Mouse (Mus musculus): ENCODE data around the gene Tor3a. TPM values are rescaled to one million over a fixed set of nuclear protein-coding genes. Genes with fewer than 3 reads are reported as not detected.
A peak's percentile ranks its signal among the peaks of the same experiment; 100 is the strongest.

Gene Tor3a
- polyA plus RNA-seq, 1 experiment from 2014 or later: 19.9 TPM

- Histone ChIP-seq H3K9ac (ENCODE audit: low read depth, low read length) (no peak overlapping the region), H3K4me1 (replicated peaks; ENCODE audit: insufficient read depth, low read length) (no peaks in the 10 kb centered on the region), H3K4me2 (ENCODE audit: low read length) (no peak overlapping the region), H3K4me3 (replicated peaks; ENCODE audit: low read depth, low read length) (no peak overlapping the region), H3K27me3 (ENCODE audit: insufficient read depth, low read length) (no peaks in the 10 kb centered on the region), H3K36me3 (ENCODE audit: insufficient read depth, low read length) (peaks cover 25% of the 10 kb centered on the region; the same call in 1 of the 2 replicates), H3K9me3 (replicated peaks; ENCODE audit: low read length) (no peaks in the 10 kb centered on the region), H3K27ac (no peak overlapping the region)
- TF ChIP-seq CTCF (IDR thresholded peaks at IDR 0.05; ENCODE audit: low read depth): no peak
- ATAC-seq (replicated peaks; ENCODE audit: low FRiP score, low read depth) (no peak), DNase-seq (ENCODE audit: low spot score) (no peak)
- WGBS: 90% methylated on average over 7 of the region's 7 CpGs
These were observed 28.0 kb upstream of the Tor3a start for GRCm38 (mm10) chr1:156702151-156702550.

GRCm38 (mm10) chr1:156686025-156686661 lies 12.0 kb upstream of the Tor3a start:
- no peak for TF ChIP-seq CTCF (IDR thresholded peaks at IDR 0.05; ENCODE audit: low read depth)
- peak; percentile 53 for DNase-seq (ENCODE audit: low spot score)
- peaks cover 43% of the 10 kb centered on the region for H3K36me3 ChIP-seq (ENCODE audit: insufficient read depth, low read length)
- ATAC-seq (replicated peaks; ENCODE audit: low FRiP score, low read depth): no peak; the same call in 1 of the 2 replicates
- 0 out of 2 replicates have a peak overlapping the region, but pooled peaks have one; percentile 23 for H3K9ac ChIP-seq (ENCODE audit: low read depth, low read length)
- H3K4me1 ChIP-seq (replicated peaks; ENCODE audit: insufficient read depth, low read length): peaks cover 9% of the 10 kb centered on the region; the same call in 1 of the 2 replicates
- WGBS: 38% methylated on average over 7 of the region's 7 CpGs
- no peak overlapping the region for H3K4me2 ChIP-seq (ENCODE audit: low read length)
- no peaks in the 10 kb centered on the region for H3K27me3 ChIP-seq (ENCODE audit: insufficient read depth, low read length)
- no peak overlapping the region for H3K4me3 ChIP-seq (replicated peaks; ENCODE audit: low read depth, low read length)
- H3K9me3 ChIP-seq (replicated peaks; ENCODE audit: low read length): no peaks in the 10 kb centered on the region
- H3K27ac ChIP-seq: peak overlapping the region; percentile 68

GRCm38 (mm10) chr1:156679599-156679998 lies 5.4 kb upstream of the Tor3a start:
- no peak for ATAC-seq (replicated peaks; ENCODE audit: low FRiP score, low read depth)
- TF ChIP-seq CTCF (IDR thresholded peaks at IDR 0.05; ENCODE audit: low read depth): no peak
- peaks cover 24% of the 10 kb centered on the region for H3K36me3 ChIP-seq (ENCODE audit: insufficient read depth, low read length)
- no peak overlapping the region for H3K9ac ChIP-seq (ENCODE audit: low read depth, low read length)
- no peaks in the 10 kb centered on the region for H3K9me3 ChIP-seq (replicated peaks; ENCODE audit: low read length)
- H3K4me3 ChIP-seq (replicated peaks; ENCODE audit: low read depth, low read length): no peak overlapping the region
- no peak overlapping the region for H3K4me2 ChIP-seq (ENCODE audit: low read length)
- H3K4me1 ChIP-seq (replicated peaks; ENCODE audit: insufficient read depth, low read length): no peaks in the 10 kb centered on the region
- H3K27ac ChIP-seq: no peak overlapping the region
- H3K27me3 ChIP-seq (ENCODE audit: insufficient read depth, low read length): no peaks in the 10 kb centered on the region
- 80% methylated on average over 9 of the region's 9 CpGs for WGBS
- no peak for DNase-seq (ENCODE audit: low spot score)

- ATAC-seq (replicated peaks; ENCODE audit: low FRiP score, low read depth) (no peak), DNase-seq (ENCODE audit: low spot score) (no peak)
- no peaks in the 10 kb centered on the region for H3K9me3 ChIP-seq (replicated peaks; ENCODE audit: low read length)
- H3K9ac ChIP-seq (ENCODE audit: low read depth, low read length): no peak overlapping the region
- no peaks in the 10 kb centered on the region for H3K27me3 ChIP-seq (ENCODE audit: insufficient read depth, low read length)
- peaks cover 12% of the 10 kb centered on the region for H3K36me3 ChIP-seq (ENCODE audit: insufficient read depth, low read length)
- H3K4me2 ChIP-seq (ENCODE audit: low read length): no peak overlapping the region
- no peak overlapping the region for H3K27ac ChIP-seq
- WGBS: 79% methylated on average over 3 of the region's 3 CpGs
- no peak for TF ChIP-seq CTCF (IDR thresholded peaks at IDR 0.05; ENCODE audit: low read depth)
- peaks cover 8% of the 10 kb centered on the region; the same call in 1 of the 2 replicates for H3K4me1 ChIP-seq (replicated peaks; ENCODE audit: insufficient read depth, low read length)
- no peak overlapping the region for H3K4me3 ChIP-seq (replicated peaks; ENCODE audit: low read depth, low read length)
These were observed 3.1 kb upstream of the Tor3a start for GRCm38 (mm10) chr1:156677230-156677629.

GRCm38 (mm10) chr1:156676596-156676995 lies 2.4 kb upstream of the Tor3a start:
- no peak for TF ChIP-seq CTCF (IDR thresholded peaks at IDR 0.05; ENCODE audit: low read depth)
- ATAC-seq (replicated peaks; ENCODE audit: low FRiP score, low read depth) (no peak), DNase-seq (ENCODE audit: low spot score) (no peak)
- no peak overlapping the region for H3K27ac ChIP-seq
- H3K9ac ChIP-seq (ENCODE audit: low read depth, low read length): no peak overlapping the region
- H3K36me3 ChIP-seq (ENCODE audit: insufficient read depth, low read length): peaks cover 12% of the 10 kb centered on the region
- H3K9me3 ChIP-seq (replicated peaks; ENCODE audit: low read length): no peaks in the 10 kb centered on the region
- 85% methylated on average over 5 of the region's 5 CpGs for WGBS
- H3K4me3 ChIP-seq (replicated peaks; ENCODE audit: low read depth, low read length): no peak overlapping the region
- no peak overlapping the region for H3K4me2 ChIP-seq (ENCODE audit: low read length)
- peaks cover 8% of the 10 kb centered on the region; the same call in 1 of the 2 replicates for H3K4me1 ChIP-seq (replicated peaks; ENCODE audit: insufficient read depth, low read length)
- H3K27me3 ChIP-seq (ENCODE audit: insufficient read depth, low read length): no peaks in the 10 kb centered on the region

- no peak overlapping the region for H3K9ac ChIP-seq (ENCODE audit: low read depth, low read length)
- peak; percentile 86 for TF ChIP-seq CTCF (IDR thresholded peaks at IDR 0.05; ENCODE audit: low read depth)
- peaks cover 7% of the 10 kb centered on the region for H3K36me3 ChIP-seq (ENCODE audit: insufficient read depth, low read length)
- H3K27ac ChIP-seq: no peak overlapping the region
- H3K4me3 ChIP-seq (replicated peaks; ENCODE audit: low read depth, low read length): no peak overlapping the region
- DNase-seq (ENCODE audit: low spot score) (peak; percentile 73), ATAC-seq (replicated peaks; ENCODE audit: low FRiP score, low read depth) (no peak)
- H3K4me2 ChIP-seq (ENCODE audit: low read length): no peak overlapping the region
- peaks cover 8% of the 10 kb centered on the region; the same call in 1 of the 2 replicates for H3K4me1 ChIP-seq (replicated peaks; ENCODE audit: insufficient read depth, low read length)
- no peaks in the 10 kb centered on the region for H3K9me3 ChIP-seq (replicated peaks; ENCODE audit: low read length)
- no peaks in the 10 kb centered on the region for H3K27me3 ChIP-seq (ENCODE audit: insufficient read depth, low read length)
- 43% methylated on average over 12 of the region's 12 CpGs for WGBS
These were observed 2.0 kb upstream of the Tor3a start for GRCm38 (mm10) chr1:156676171-156676570.
